In the genomic region with DNA sequence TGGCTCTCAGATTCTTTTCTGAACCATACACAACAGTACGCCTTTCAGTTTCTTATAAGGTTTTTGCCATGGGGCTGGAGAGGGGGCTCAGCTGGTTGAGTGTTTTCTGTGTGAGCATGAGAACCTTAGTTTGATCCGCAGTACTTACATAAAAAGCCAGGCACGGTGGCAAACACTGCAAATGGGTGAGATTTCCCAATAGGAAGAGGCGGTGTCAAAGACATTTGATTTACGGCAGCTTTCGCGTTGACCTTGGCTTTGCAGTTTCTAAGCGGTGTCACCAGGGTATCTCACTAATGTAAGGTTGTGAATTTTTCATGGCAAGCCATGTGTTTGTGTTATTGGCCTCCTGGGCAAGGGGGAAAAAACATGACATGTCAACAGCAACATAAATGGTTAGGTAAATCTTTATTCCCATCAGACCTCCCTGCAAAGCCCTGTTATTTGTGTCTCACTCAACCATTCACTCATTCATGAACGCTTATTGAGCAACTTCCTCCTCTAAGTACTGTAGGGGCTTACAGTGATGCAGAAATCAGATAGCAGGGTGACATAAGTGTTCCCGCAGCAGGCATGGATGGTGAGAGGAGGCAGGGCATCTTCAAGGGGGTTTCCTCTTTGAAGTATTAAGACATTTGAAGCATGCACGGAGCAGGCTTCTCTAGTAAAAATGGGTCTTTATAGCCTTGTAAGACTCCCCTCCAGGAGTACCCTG, we compare ENCODE assay signal across 17 mouse cellular contexts.
DNase-seq lines count a peak whose midpoint lies in the region; ATAC-seq lines count a peak whose summit lies in the region.
"Had no signal": no experiment of that assay in that cellular context is flagged by ENCODE, and none has a peak within 500 bp of the region (broad histone marks: within the 10 kb centered on the region; RNA-seq: fewer than 3 reads in every experiment).

No protein-coding gene starts in this region.

- H3K4me1 ChIP-seq in lung, embryonic 15.5 days, result peaks cover 11% of the 10 kb centered on the region
- H3K4me1 ChIP-seq in kidney, embryonic 16.5 days (ENCODE audit: insufficient read depth, low read length), result no peaks in the 10 kb centered on the region
- H3K4me1 ChIP-seq: forebrain, embryonic 12.5 days; heart, embryonic 15.5 days; hindbrain, embryonic 10.5 days; liver, embryonic 12.5 days had no signal

- DNase-seq in lung, adult 18-20 months, result no peak
- peak; percentile 16 for DNase-seq in adrenal gland, adult 8-10 months
- peak; percentile 25 for DNase-seq in adrenal gland, postnatal 25 days
- no peak for DNase-seq in left cerebral cortex, postnatal 10 days (ENCODE audit: extremely low spot score in 1 of 2, low spot score in 2 of 2)
- DNase-seq in liver, result no peak
- DNase-seq: cerebellum, adult 2 months; kidney, adult 8-10 months; kidney, postnatal 36 days; thymus, postnatal 4 days had no signal

- H3K27me3 ChIP-seq in lung, embryonic 15.5 days, result no peaks in the 10 kb centered on the region
- no peaks in the 10 kb centered on the region for H3K27me3 ChIP-seq in kidney, embryonic 16.5 days (ENCODE audit: insufficient read depth, low read length)
- H3K27me3 ChIP-seq: forebrain, embryonic 12.5 days; heart, embryonic 15.5 days; liver, embryonic 12.5 days had no signal

- H3K9me3 ChIP-seq in lung, embryonic 15.5 days, result no peaks in the 10 kb centered on the region
- no peaks in the 10 kb centered on the region; the same call in 1 of the 2 replicates for H3K9me3 ChIP-seq in kidney, embryonic 16.5 days (ENCODE audit: low read length)
- H3K9me3 ChIP-seq: forebrain, embryonic 12.5 days; heart, embryonic 15.5 days had no signal

- no peak overlapping the region for H3K4me3 ChIP-seq in lung, embryonic 15.5 days
- no peak overlapping the region for H3K4me3 ChIP-seq in kidney, embryonic 16.5 days (ENCODE audit: low read length)
- H3K4me3 ChIP-seq: forebrain, embryonic 12.5 days; heart, embryonic 15.5 days; hindbrain, embryonic 10.5 days; liver, embryonic 12.5 days had no signal

- 31% methylated on average over 11 of the region's 11 CpGs for WGBS in lung, embryonic 15.5 days
- 50% methylated on average over 11 of the region's 11 CpGs for WGBS in kidney, embryonic 16.5 days

- peak overlapping the region; percentile 5; the same call in 1 of the 2 replicates for H3K4me2 ChIP-seq in lung, embryonic 15.5 days
- H3K4me2 ChIP-seq in kidney, embryonic 16.5 days (replicated peaks; ENCODE audit: low read depth, low read length), result no peak overlapping the region
- H3K4me2 ChIP-seq: forebrain, embryonic 12.5 days; heart, embryonic 15.5 days; liver, embryonic 12.5 days had no signal

- no peaks in the 10 kb centered on the region for H3K36me3 ChIP-seq in lung, embryonic 15.5 days
- H3K36me3 ChIP-seq in kidney, embryonic 16.5 days (ENCODE audit: insufficient read depth, low read length), result no peaks in the 10 kb centered on the region
- H3K36me3 ChIP-seq: forebrain, embryonic 12.5 days; heart, embryonic 15.5 days; hindbrain, embryonic 10.5 days; liver, embryonic 12.5 days had no signal

- H3K9ac ChIP-seq in lung, embryonic 15.5 days, result no peak overlapping the region
- H3K9ac ChIP-seq in kidney, embryonic 16.5 days (replicated peaks; ENCODE audit: low read length), result no peak overlapping the region
- H3K9ac ChIP-seq: heart, embryonic 15.5 days; liver, embryonic 12.5 days had no signal

- intact Hi-C loops in left cerebral cortex, postnatal 10 days (cut with DNase I), result no loop called here

- no peak overlapping the region for H3K27ac ChIP-seq in lung, embryonic 15.5 days
- H3K27ac ChIP-seq in kidney, embryonic 16.5 days (ENCODE audit: low read length), result no peak overlapping the region
- H3K27ac ChIP-seq: forebrain, embryonic 12.5 days; heart, embryonic 15.5 days; hindbrain, embryonic 10.5 days; liver, embryonic 12.5 days had no signal

- no peak for ATAC-seq in lung, embryonic 15.5 days (ENCODE audit: borderline replicate concordance, extremely low read depth, low FRiP score, low TSS enrichment)
- peak; percentile 57 to 66; a peak in 2 of 4 replicates for ATAC-seq in hematopoietic stem cell, adult 5-6 weeks (replicated peaks in 1 of 2; ENCODE audit: insufficient read depth in 1 of 2, low FRiP score in 2 of 2, low TSS enrichment in 1 of 2, low read depth in 1 of 2, poor library complexity in 2 of 2, severe bottlenecking in 2 of 2)
- no peak for ATAC-seq in kidney, embryonic 16.5 days (ENCODE audit: low FRiP score, low TSS enrichment)
- ATAC-seq: inflammation-experienced regulatory T-cells, adult 6 months had no signal

Comparison
In these comparisons a context has a peak if more than half of its experiments do, and no peak if none do; other contexts are left out.
1. ATAC-seq: peak in hematopoietic stem cell, adult 5-6 weeks (2 of 2); none in lung, embryonic 15.5 days (single experiment) and kidney, embryonic 16.5 days (single experiment).
2. DNase-seq: peak in adrenal gland, adult 8-10 months (single experiment) and adrenal gland, postnatal 25 days (single experiment); none in lung, adult 18-20 months (0 of 2), left cerebral cortex, postnatal 10 days (0 of 2) and liver (single experiment).